Mouse (Mus musculus) MEL (cell line): ENCODE measurements at regions not wholly inside any gene's neighbourhood (a gene's known extent, or its start where the extent isn't known, plus 50 kb on each side); places are given as distances from the start of the nearest gene placed in this dataset.

Experiments
- DNase-seq: peaks from one replicate; pipeline ENCODE4 v3.0.0; 2011; ENCODE audit warnings: low read depth, low spot score
- H3K27ac ChIP-seq: 2 replicates; pipeline ENCODE4 v1.5.1; 2012; ENCODE audit warnings: low read depth, mild to moderate bottlenecking, control low read depth, low read length, moderate library complexity; ENCODE audit not compliant: control insufficient read depth
- H3K27me3 ChIP-seq, 2 experiments: fragments of 150-350 bp in 1 of 2; sonication (generic) in 1 of 2; 2 replicates each; pipeline ENCODE4 v1.6.1; 2012; ENCODE audit warnings: low read length in 2 of 2, mild to moderate bottlenecking in 2 of 2, improper control_type of control experiment in 1 of 2, moderate library complexity in 1 of 2; ENCODE audit not compliant: insufficient read depth in 2 of 2, control insufficient read depth in 1 of 2
- H3K36me3 ChIP-seq, 2 experiments: 2 replicates each; pipeline ENCODE4 v1.6.1; 2012 to 2014; ENCODE audit warnings: low read length in 2 of 2, improper control_type of control experiment in 1 of 2, inconsistent platforms in 1 of 2, mild to moderate bottlenecking in 1 of 2; ENCODE audit not compliant: insufficient read depth in 2 of 2, control insufficient read depth in 1 of 2
- H3K4me1 ChIP-seq, 2 experiments: fragments of 150-350 bp in 1 of 2; sonication (generic) in 1 of 2; 2 replicates each; pipeline ENCODE4 v1.6.1; 2012; ENCODE audit warnings: low read length in 2 of 2, improper control_type of control experiment in 1 of 2, mild to moderate bottlenecking in 1 of 2; ENCODE audit not compliant: insufficient read depth in 2 of 2, control insufficient read depth in 1 of 2
- H3K4me3 ChIP-seq, 2 experiments: fragments of 150-350 bp in 1 of 2; sonication (generic) in 1 of 2; 2 replicates each; pipeline ENCODE4 v1.5.1; 2012; ENCODE audit warnings: low read depth in 2 of 2, low read length in 2 of 2, mild to moderate bottlenecking in 2 of 2, moderate library complexity in 2 of 2, control low read depth in 1 of 2, improper control_type of control experiment in 1 of 2; ENCODE audit not compliant: control insufficient read depth in 1 of 2, insufficient read depth in 1 of 2
- H3K79me2 ChIP-seq: 2 replicates; pipeline ENCODE4 v1.6.1; 2012; ENCODE audit warnings: mild to moderate bottlenecking, low read length, moderate library complexity; ENCODE audit not compliant: control insufficient read depth, poor library complexity, insufficient read depth
- H3K9ac ChIP-seq: 2 replicates; pipeline ENCODE4 v1.6.1; 2012; ENCODE audit warnings: low read depth, mild to moderate bottlenecking, control low read depth, low read length, moderate library complexity; ENCODE audit not compliant: control insufficient read depth, poor library complexity, severe bottlenecking
- H3K9me3 ChIP-seq: fragments of 150-350 bp; sonication (generic); replicated peaks from 2 replicates; pipeline ENCODE4 v1.6.1; 2012; ENCODE audit warnings: mild to moderate bottlenecking, low read length, improper control_type of control experiment, moderate library complexity; ENCODE audit not compliant: insufficient read depth
- CHD2 ChIP-seq: IDR thresholded peaks from 2 replicates; pipeline ENCODE4 v1.6.1; 2011; ENCODE audit warnings: low read length, improper control_type of control experiment
- CTCF ChIP-seq, 3 experiments: IDR thresholded peaks in 2 of 3; conservative IDR thresholded peaks in 1 of 3; 2 replicates each; pipeline ENCODE4 v1.5.1; 2011 to 2012; ENCODE audit warnings: low read length in 3 of 3, low read depth in 2 of 3, mild to moderate bottlenecking in 2 of 3, improper control_type of control experiment in 1 of 3, inconsistent platforms in 1 of 3, mixed read lengths in 1 of 3, moderate library complexity in 1 of 3; ENCODE audit not compliant: control insufficient read depth in 1 of 3, insufficient read depth in 1 of 3, poor library complexity in 1 of 3, severe bottlenecking in 1 of 3
- GATA1 ChIP-seq: IDR thresholded peaks from 2 replicates; pipeline ENCODE4 v1.6.1; 2011; ENCODE audit warnings: low read depth, low read length, improper control_type of control experiment
- HCFC1 ChIP-seq: IDR thresholded peaks from 2 replicates; pipeline ENCODE4 v1.6.1; 2012; ENCODE audit warnings: low read depth, mild to moderate bottlenecking, inconsistent platforms, low read length, improper control_type of control experiment, moderate library complexity
- MXI1 ChIP-seq: IDR thresholded peaks from 2 replicates; pipeline ENCODE4 v1.6.1; 2011; ENCODE audit warnings: mild to moderate bottlenecking, low read depth, low read length, improper control_type of control experiment
- MYB ChIP-seq: IDR thresholded peaks from 2 replicates; pipeline ENCODE4 v1.6.1; 2011; ENCODE audit warnings: mild to moderate bottlenecking, low read depth, low read length, improper control_type of control experiment
- MYC ChIP-seq: IDR thresholded peaks from 2 replicates; pipeline ENCODE4 v1.6.1; 2011; ENCODE audit warnings: low read depth, mild to moderate bottlenecking, low read length, improper control_type of control experiment, moderate library complexity
- NELFE ChIP-seq: IDR thresholded peaks from 2 replicates; pipeline ENCODE4 v1.6.1; 2011; ENCODE audit warnings: low read depth, low read length, improper control_type of control experiment
- NRF1 ChIP-seq: IDR thresholded peaks from 2 replicates; pipeline ENCODE4 v1.6.1; 2014; ENCODE audit warnings: low read depth, mild to moderate bottlenecking, inconsistent platforms, low read length, improper control_type of control experiment, moderate library complexity; ENCODE audit not compliant: poor library complexity, insufficient read depth, severe bottlenecking
- POLR2AphosphoS5 ChIP-seq: IDR thresholded peaks from 2 replicates; pipeline ENCODE4 v1.6.1; 2012; ENCODE audit warnings: low read depth, borderline replicate concordance, mild to moderate bottlenecking, inconsistent platforms, low read length, moderate library complexity, mixed read lengths
- RAD21 ChIP-seq: IDR thresholded peaks from 2 replicates; pipeline ENCODE4 v1.6.1; 2011; ENCODE audit warnings: mild to moderate bottlenecking, low read depth, low read length, improper control_type of control experiment
- SIN3A ChIP-seq: IDR thresholded peaks from 2 replicates; pipeline ENCODE4 v1.6.1; 2012; ENCODE audit warnings: low read length, improper control_type of control experiment, inconsistent platforms
- SMC3 ChIP-seq: IDR thresholded peaks from 2 replicates; pipeline ENCODE4 v1.6.1; 2011; ENCODE audit warnings: low read depth, low read length, improper control_type of control experiment
- TCF12 ChIP-seq: IDR thresholded peaks from 2 replicates; pipeline ENCODE4 v1.6.1; 2014; ENCODE audit warnings: low read depth, mild to moderate bottlenecking, inconsistent platforms, low read length, improper control_type of control experiment, moderate library complexity
- USF2 ChIP-seq, 2 experiments: IDR thresholded peaks; 2 replicates each; pipeline ENCODE4 v1.6.1; 2011 to 2012; ENCODE audit warnings: improper control_type of control experiment in 2 of 2, low read length in 2 of 2, borderline replicate concordance in 1 of 2, inconsistent platforms in 1 of 2, low read depth in 1 of 2, mild to moderate bottlenecking in 1 of 2; ENCODE audit not compliant: insufficient read depth in 1 of 2
- ZKSCAN1 ChIP-seq: IDR thresholded peaks from 2 replicates; pipeline ENCODE4 v1.6.1; 2012; ENCODE audit warnings: low read depth, mild to moderate bottlenecking, inconsistent platforms, low read length, improper control_type of control experiment, moderate library complexity
- ZNF384 ChIP-seq: IDR thresholded peaks from 2 replicates; pipeline ENCODE4 v1.6.1; 2012; ENCODE audit warnings: low read depth, mild to moderate bottlenecking, inconsistent platforms, low read length, improper control_type of control experiment

GRCm38 (mm10) chr14:16155106-16155505 lies 94.0 kb upstream of the Ngly1 start:
- TF ChIP-seq CHD2 (no peak), ZNF384 (no peak), NRF1 (no peak), MXI1 (no peak)
- Histone ChIP-seq H3K79me2 (no peaks in the 10 kb centered on the region), H3K9ac (no peak overlapping the region), H3K4me1 (no peaks in the 10 kb centered on the region), H3K36me3 (no peaks in the 10 kb centered on the region), H3K27me3 (no peaks in the 10 kb centered on the region), H3K4me3 (no peak overlapping the region), H3K9me3 (no peaks in the 10 kb centered on the region), H3K27ac (no peak overlapping the region)
- no peak for DNase-seq

GRCm38 (mm10) chr14:16170226-16170625 lies 78.9 kb upstream of the Ngly1 start:
- TF ChIP-seq RAD21 (no peak), SMC3 (no peak), CTCF (IDR thresholded peaks at IDR 0.05 in 2 of 3, conservative IDR thresholded peaks at IDR 0.05 in 1 of 3; ENCODE audit: control insufficient read depth in 1 of 3, insufficient read depth in 1 of 3, low read depth in 2 of 3, low read length in 3 of 3, poor library complexity in 1 of 3, severe bottlenecking in 1 of 3) (no peak), ZKSCAN1 (no peak), HCFC1 (no peak), NELFE (no peak), TCF12 (no peak), POLR2AphosphoS5 (no peak), MXI1 (no peak), MYB (no peak)
- TF ChIP-seq, all 39 proteins: peak for 0
- Histone ChIP-seq H3K9ac (no peak overlapping the region), H3K36me3 (no peaks in the 10 kb centered on the region), H3K79me2 (no peaks in the 10 kb centered on the region), H3K4me1 (no peaks in the 10 kb centered on the region), H3K27me3 (no peaks in the 10 kb centered on the region), H3K4me3 (no peak overlapping the region), H3K9me3 (no peaks in the 10 kb centered on the region), H3K27ac (no peak overlapping the region)
- no peak for DNase-seq

GRCm38 (mm10) chr14:16172261-16172660 lies 76.8 kb upstream of the Ngly1 start:
- no peak overlapping the region for H3K4me3 ChIP-seq
- DNase-seq: no peak

More at GRCm38 (mm10) chr14:16172261-16172660, 76.8 kb upstream of the Ngly1 start:
- H3K27ac ChIP-seq: no peak overlapping the region
- H3K79me2 ChIP-seq: no peaks in the 10 kb centered on the region
- no peak overlapping the region for H3K9ac ChIP-seq
- H3K36me3 ChIP-seq: no peaks in the 10 kb centered on the region
- H3K4me1 ChIP-seq: no peaks in the 10 kb centered on the region
- H3K27me3 ChIP-seq: no peaks in the 10 kb centered on the region
- no peaks in the 10 kb centered on the region for H3K9me3 ChIP-seq
- TF ChIP-seq GATA1: no peak
- TF ChIP-seq MXI1: no peak
- no peak for TF ChIP-seq MYC
- no peak for TF ChIP-seq SIN3A
- no peak for TF ChIP-seq USF2 (IDR thresholded peaks at IDR 0.05; ENCODE audit: borderline replicate concordance in 1 of 2, insufficient read depth in 1 of 2, low read depth in 1 of 2, low read length in 2 of 2)
- no peak for TF ChIP-seq NELFE
- TF ChIP-seq TCF12: no peak
- TF ChIP-seq, all 39 proteins: peak for 0
